Mouse (Mus musculus): ENCODE measurements around the gene Olfr1357. TPM values are rescaled to one million over a fixed set of nuclear protein-coding genes. Genes with fewer than 3 reads are reported as not detected.

Gene Olfr1357
- polyA plus RNA-seq, 3 experiments from 2014 or later, result not detected

- no peak for ATAC-seq
Measured at GRCm38 (mm10) chr10:78578204-78578603, 39.7 kb downstream of the Olfr1357 start.

GRCm38 (mm10) chr10:78576435-78577184, 41.3 kb downstream of the Olfr1357 start:
- no peak for ATAC-seq

- no peak for ATAC-seq
Measured at GRCm38 (mm10) chr10:78575690-78576089, 42.2 kb downstream of the Olfr1357 start.

GRCm38 (mm10) chr10:78575105-78575632, 42.7 kb downstream of the Olfr1357 start:
- ATAC-seq, result no peak

- ATAC-seq, result peak; percentile 88
Measured at GRCm38 (mm10) chr10:78574250-78575104, 43.4 kb downstream of the Olfr1357 start, which contains the start of gene Ilvbl. TSS of gene Ilvbl (plus strand) at chr10:78574346.

GRCm38 (mm10) chr10:78573226-78573625, 44.6 kb downstream of the Olfr1357 start:
- ATAC-seq, result no peak

GRCm38 (mm10) chr10:78570897-78571296, 47.0 kb downstream of the Olfr1357 start:
- ATAC-seq, result no peak

- no peak for ATAC-seq
Measured at GRCm38 (mm10) chr10:78570416-78570815, 47.5 kb downstream of the Olfr1357 start.

- ATAC-seq, result no peak
Measured at GRCm38 (mm10) chr10:78569686-78570085, 48.2 kb downstream of the Olfr1357 start.

- no peak for ATAC-seq
Measured at GRCm38 (mm10) chr10:78569191-78569590, 48.7 kb downstream of the Olfr1357 start.

GRCm38 (mm10) chr10:78565070-78565469, 52.8 kb downstream of the Olfr1357 start:
- ATAC-seq, result no peak

Other genes with a start within 250 kb of the Olfr1357 start
- gene Rrp1, start 205.0 kb downstream of the Olfr1357 start, polyA plus RNA-seq (2017; shearing (Covaris generic)), result 100 to 1,000 TPM in 2 of 3 experiments, 10 to 100 TPM in 1; 90.6 to 113 (median 101) TPM
- gene Cstb, start 192.4 kb downstream of the Olfr1357 start, polyA plus RNA-seq (2017; shearing (Covaris generic)), result 100 to 1,000 TPM; 160 to 186 (median 183) TPM
- gene Pdxk, start 153.1 kb downstream of the Olfr1357 start, polyA plus RNA-seq (2017; shearing (Covaris generic)), result 10 to 100 TPM in 1 of 3 experiments, 1 to 10 TPM in 2; 6.3 to 11.6 (median 9.0) TPM
- not detected for gene Olfr1358, start 100.6 kb downstream of the Olfr1357 start, polyA plus RNA-seq (2017; shearing (Covaris generic))
- gene Ilvbl, start 43.7 kb downstream of the Olfr1357 start, polyA plus RNA-seq (2017; shearing (Covaris generic)), result 10 to 100 TPM; 52.8 to 69.0 (median 58.9) TPM
- gene Syde1, start 26.1 kb downstream of the Olfr1357 start, polyA plus RNA-seq (2017; shearing (Covaris generic)), result under 1 TPM in 2 of 3 experiments, not detected in 1; 0.60 to 0.83 TPM
- gene Casp14, start 100.2 kb upstream of the Olfr1357 start, polyA plus RNA-seq (2017; shearing (Covaris generic)), result not detected
- gene Ccdc105, start 135.0 kb upstream of the Olfr1357 start, polyA plus RNA-seq (2017; shearing (Covaris generic)), result not detected
- not detected for gene Slc1a6, start 162.4 kb upstream of the Olfr1357 start, polyA plus RNA-seq (2017; shearing (Covaris generic))
- not detected for gene Olfr1356, start 234.1 kb upstream of the Olfr1357 start, polyA plus RNA-seq (2017; shearing (Covaris generic))